8 mouse cellular contexts compared by ENCODE assay signal in the genomic region with DNA sequence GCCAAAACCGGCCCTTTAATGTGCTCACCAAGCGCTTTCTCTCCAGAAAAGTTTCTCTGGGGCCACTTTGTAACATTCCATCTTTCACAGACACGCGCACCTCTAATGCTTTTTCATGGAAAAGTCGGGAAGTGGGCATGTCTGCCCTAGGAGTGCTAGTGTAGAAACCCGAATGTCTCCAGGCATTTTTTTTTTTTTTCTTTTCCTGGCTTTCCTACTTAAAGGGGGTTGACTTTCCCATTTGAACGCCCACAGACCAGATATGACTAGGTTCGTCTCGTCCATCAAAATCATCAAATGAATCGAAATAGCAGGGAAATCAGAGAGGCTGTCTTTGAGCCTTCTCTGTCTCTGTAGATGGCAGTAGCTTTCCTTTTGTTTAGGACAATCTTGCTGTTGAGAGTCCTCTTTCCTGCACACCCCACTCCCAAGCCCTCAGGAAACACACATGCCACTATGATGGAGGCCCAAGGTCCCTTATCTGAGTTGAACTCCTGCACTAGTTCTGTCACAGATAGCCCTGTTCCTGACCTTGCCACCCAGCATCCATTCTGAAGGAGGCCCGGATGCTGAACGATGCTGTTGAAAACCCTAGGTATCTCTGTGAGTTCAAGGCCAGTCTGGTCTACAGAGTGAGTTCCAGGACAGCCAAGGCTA. TPM values are rescaled to one million over a fixed set of nuclear protein-coding genes. Genes with fewer than 3 reads are reported as not detected.
DNase-seq lines count a peak whose midpoint lies in the region; ATAC-seq and TF ChIP-seq lines count a peak whose summit lies in the region.

No protein-coding gene starts in this region.

- H3K9me3 ChIP-seq in forebrain, postnatal 0 days (ENCODE audit: low read length), result no peaks in the 10 kb centered on the region
- H3K9me3 ChIP-seq in limb, embryonic 11.5 days (ENCODE audit: control insufficient read depth, low read length), result no peaks in the 10 kb centered on the region
- H3K9me3 ChIP-seq in midbrain, embryonic 15.5 days, result no peaks in the 10 kb centered on the region

- H3K36me3 ChIP-seq in forebrain, postnatal 0 days (ENCODE audit: insufficient read depth), result no peaks in the 10 kb centered on the region
- H3K36me3 ChIP-seq in limb, embryonic 11.5 days (ENCODE audit: control insufficient read depth, insufficient read depth, low read length), result peaks cover 4% of the 10 kb centered on the region
- 0 out of 2 replicates have a peak, but pooled peaks cover 4% of the 10 kb centered on the region for H3K36me3 ChIP-seq in midbrain, embryonic 15.5 days (replicated peaks)

- H3K9ac ChIP-seq in forebrain, postnatal 0 days, result peak overlapping the region; percentile 62
- H3K9ac ChIP-seq in limb, embryonic 11.5 days (ENCODE audit: low read length), result peak overlapping the region; percentile 54
- H3K9ac ChIP-seq in midbrain, embryonic 15.5 days, result peak overlapping the region; percentile 51

- no peaks in the 10 kb centered on the region for H3K27me3 ChIP-seq in forebrain, postnatal 0 days (ENCODE audit: insufficient read depth, low read length)
- H3K27me3 ChIP-seq in limb, embryonic 11.5 days (ENCODE audit: control insufficient read depth, insufficient read depth, low read length), result no peaks in the 10 kb centered on the region
- H3K27me3 ChIP-seq in midbrain, embryonic 15.5 days (replicated peaks), result no peaks in the 10 kb centered on the region

- peak overlapping the region; percentile 95 for H3K27ac ChIP-seq in layer of hippocampus, adult 2 months
- peak overlapping the region; percentile 96 for H3K27ac ChIP-seq in bone marrow macrophage, adult 2 months (ENCODE audit: insufficient read depth, low read depth, low read length)
- H3K27ac ChIP-seq in forebrain, postnatal 0 days (ENCODE audit: low read depth, low read length), result peak overlapping the region; percentile 93
- H3K27ac ChIP-seq in limb, embryonic 11.5 days (replicated peaks; ENCODE audit: low read depth, low read length), result peak overlapping the region; percentile 96
- H3K27ac ChIP-seq in midbrain, embryonic 15.5 days, result peak overlapping the region; percentile 93

- 19% methylated on average over 12 of the region's 12 CpGs for WGBS in forebrain, postnatal 0 days
- 19% methylated on average over 12 of the region's 12 CpGs for WGBS in limb, embryonic 11.5 days
- WGBS in midbrain, embryonic 15.5 days, result 23% methylated on average over 12 of the region's 12 CpGs

- TF ChIP-seq POLR2A in bone marrow macrophage, adult 2 months (IDR thresholded peaks at IDR 0.05; ENCODE audit: borderline replicate concordance, low read depth, low read length), result no peak

- peak overlapping the region; percentile 78 for H3K4me3 ChIP-seq in layer of hippocampus, adult 2 months
- peak overlapping the region; percentile 68 for H3K4me3 ChIP-seq in bone marrow macrophage, adult 2 months (ENCODE audit: insufficient read depth, low read length)
- H3K4me3 ChIP-seq in forebrain, postnatal 0 days (ENCODE audit: low read depth, low read length), result peak overlapping the region; percentile 100
- H3K4me3 ChIP-seq in limb, embryonic 11.5 days (ENCODE audit: low read depth, low read length), result peak overlapping the region; percentile 100
- H3K4me3 ChIP-seq in midbrain, embryonic 15.5 days, result peak overlapping the region; percentile 78

- no peak for ATAC-seq in forebrain, postnatal 0 days
- 0 out of 2 replicates have a peak, but pooled peaks have one; percentile 3 for ATAC-seq in limb, embryonic 11.5 days (ENCODE audit: insufficient number of reproducible peaks, low FRiP score, low TSS enrichment, low read depth)
- no peak for ATAC-seq in midbrain, embryonic 15.5 days (replicated peaks)

- peak overlapping the region; percentile 65 for H3K4me2 ChIP-seq in forebrain, postnatal 0 days (ENCODE audit: low read depth)
- H3K4me2 ChIP-seq in limb, embryonic 11.5 days (ENCODE audit: low read depth, severe bottlenecking), result peak overlapping the region; percentile 66
- H3K4me2 ChIP-seq in midbrain, embryonic 15.5 days, result peak overlapping the region; percentile 64

- DNase-seq in layer of hippocampus, adult 2 months (ENCODE audit: low spot score in 2 of 2), result no peak
- no peak for DNase-seq in layer of hippocampus, adult 9-10 months (ENCODE audit: low spot score)
- DNase-seq in forebrain, postnatal 0 days, result no peak
- peak; percentile 45 for DNase-seq in limb, embryonic 11.5 days (ENCODE audit: low spot score)
- peak; percentile 35 for DNase-seq in yolk sac, embryonic 10.5 days (ENCODE audit: low spot score)
- DNase-seq in layer of hippocampus, adult 8-10 months (ENCODE audit: low spot score in 2 of 2), result no peak

- no peak for TF ChIP-seq CTCF in layer of hippocampus, adult 2 months (conservative IDR thresholded peaks at IDR 0.05)
- no peak for TF ChIP-seq CTCF in bone marrow macrophage, adult 2 months (IDR thresholded peaks at IDR 0.05; ENCODE audit: low read depth, low read length)
- no peak for TF ChIP-seq CTCF in forebrain, postnatal 0 days (IDR thresholded peaks at IDR 0.05; ENCODE audit: low read depth)

- peaks cover 25% of the 10 kb centered on the region for H3K4me1 ChIP-seq in bone marrow macrophage, adult 2 months (ENCODE audit: control insufficient read depth, insufficient read depth, low read length)
- 0 out of 2 replicates have a peak, but pooled peaks cover 3% of the 10 kb centered on the region for H3K4me1 ChIP-seq in forebrain, postnatal 0 days (ENCODE audit: insufficient read depth)
- H3K4me1 ChIP-seq in limb, embryonic 11.5 days (ENCODE audit: control insufficient read depth, insufficient read depth, low read length), result peaks cover 9% of the 10 kb centered on the region
- peaks cover 22% of the 10 kb centered on the region for H3K4me1 ChIP-seq in midbrain, embryonic 15.5 days

RNA-seq across cellular contexts. Expression of gene Srrm1, which starts 0.8 kb away (rescaled TPM):
- total RNA-seq in layer of hippocampus, adult 2 months (2021), result 100 to 1,000 TPM; 136 to 153 TPM
- polyA plus RNA-seq in bone marrow macrophage, adult 2 months (2012; ENCODE audit: insufficient read depth, insufficient read length, missing spikeins), result 129 and 141 TPM in 2 replicates
- total RNA-seq in forebrain, postnatal 0 days (2014; rRNA removed), result 38.5 and 46.6 TPM in 2 replicates
- polyA plus RNA-seq in forebrain, postnatal 0 days (2015; fragmentation: Nextera tagmentation; extraction: Ambion mirVana), result 129 and 173 TPM in 2 replicates
- polyA plus RNA-seq in limb, embryonic 11.5 days (2014; fragmentation: Nextera tagmentation; extraction: Ambion mirVana), result 243 and 254 TPM in 2 replicates
- polyA plus RNA-seq in midbrain, embryonic 15.5 days (2015; fragmentation: Nextera tagmentation; extraction: Ambion mirVana), result 169 and 185 TPM in 2 replicates
- 100 to 1,000 TPM; 134 to 168 (median 160) TPM for total RNA-seq in layer of hippocampus, adult 8-10 months (2022)

RNA-seq across cellular contexts. Expression of gene Ncmap, which starts 44.1 kb away (rescaled TPM):
- total RNA-seq in layer of hippocampus, adult 2 months (2021), result under 1 TPM; 0.39 to 0.92 TPM
- not detected in 2 replicates for polyA plus RNA-seq in bone marrow macrophage, adult 2 months (2012; ENCODE audit: insufficient read depth, insufficient read length, missing spikeins)
- total RNA-seq in forebrain, postnatal 0 days (2014; rRNA removed), result 0.90 and 1.2 TPM in 2 replicates
- 0.63 and 0.86 TPM in 2 replicates for polyA plus RNA-seq in forebrain, postnatal 0 days (2015; fragmentation: Nextera tagmentation; extraction: Ambion mirVana)
- 0.30 and 0.64 TPM in 2 replicates for polyA plus RNA-seq in limb, embryonic 11.5 days (2014; fragmentation: Nextera tagmentation; extraction: Ambion mirVana)
- polyA plus RNA-seq in midbrain, embryonic 15.5 days (2015; fragmentation: Nextera tagmentation; extraction: Ambion mirVana), result 1.1 and 1.2 TPM in 2 replicates
- total RNA-seq in layer of hippocampus, adult 8-10 months (2022), result 1 to 10 TPM in 1 of 4 experiments, under 1 TPM in 2, not detected in 1; 0.58 to 1.2 (median 0.96) TPM

Comparison
In these comparisons a context has a peak if more than half of its experiments do, and no peak if none do; other contexts are left out.
1. DNase-seq: peak in limb, embryonic 11.5 days (single experiment) and yolk sac, embryonic 10.5 days (single experiment); none in layer of hippocampus, adult 2 months (0 of 2), layer of hippocampus, adult 9-10 months (single experiment), forebrain, postnatal 0 days (single experiment) and layer of hippocampus, adult 8-10 months (0 of 2).
2. Peak in every context shown above with its lines, with median percentiles within 50 percentile points of each other: H3K27ac ChIP-seq, H3K4me3 ChIP-seq, H3K4me2 ChIP-seq and H3K9ac ChIP-seq.